Mouse (Mus musculus): ENCODE results near the gene Fam166a.

DNA sequence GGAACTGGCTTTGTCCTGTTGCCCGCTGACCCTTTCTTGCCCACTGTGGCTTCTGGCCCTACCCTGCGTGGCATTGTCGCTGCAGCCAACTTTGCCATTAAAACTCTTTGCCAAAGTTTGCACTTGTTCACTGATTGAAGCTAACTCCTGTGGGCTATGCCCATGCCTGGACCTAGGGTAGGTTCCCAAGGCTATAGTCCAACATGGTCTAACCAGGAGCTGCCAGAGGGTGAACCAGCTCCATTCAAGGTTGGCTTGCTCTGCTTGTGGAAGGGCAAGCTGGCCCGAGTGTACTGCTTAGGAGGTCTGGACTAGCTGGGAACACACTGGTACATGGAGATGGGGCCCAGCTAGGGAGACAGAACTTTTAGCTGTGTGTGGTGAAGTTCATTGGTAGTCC, 25.6 kb downstream of the Fam166a start:
- TF ChIP-seq EP300 (IDR thresholded peaks at IDR 0.05; ENCODE audit: low read depth) (no peak), CTCF (IDR thresholded peaks at IDR 0.05; ENCODE audit: low read depth) (no peak)
